In genomic region chr5:134394624-134395023, GRCm38 (mm10) we compare ENCODE assay signal across 8 mouse cellular contexts.
DNase-seq lines count a peak whose midpoint lies in the region; ATAC-seq and TF ChIP-seq lines count a peak whose summit lies in the region.
"Had no signal": no experiment of that assay in that cellular context is flagged by ENCODE, and none has a peak within 500 bp of the region (broad histone marks: within the 10 kb centered on the region; RNA-seq: fewer than 3 reads in every experiment).

No protein-coding gene starts in this region.

- peak; percentile 79 for ATAC-seq in inflammation-experienced regulatory T-cells, adult 6 months
- ATAC-seq in liver, embryonic 15.5 days (ENCODE audit: insufficient read depth) = peak; percentile 59; the same call in 1 of the 2 replicates
- peak; percentile 70; the same call in 1 of the 2 replicates for ATAC-seq in stomach, embryonic 16.5 days (ENCODE audit: insufficient read depth, low FRiP score)

- H3K79me2 ChIP-seq in MEL (ENCODE audit: control insufficient read depth, insufficient read depth, low read length, poor library complexity) = no peaks in the 10 kb centered on the region

- peak overlapping the region; percentile 24 to 28; a peak in 3 of 4 replicates for H3K4me3 ChIP-seq in MEL (ENCODE audit: control insufficient read depth in 1 of 2, insufficient read depth in 1 of 2, low read depth in 2 of 2, low read length in 2 of 2)
- no peak overlapping the region for H3K4me3 ChIP-seq in liver, embryonic 15.5 days (replicated peaks)
- no peak overlapping the region for H3K4me3 ChIP-seq in stomach, embryonic 16.5 days (replicated peaks; ENCODE audit: low read length)
- H3K4me3 ChIP-seq: erythroblast, embryonic 14.5 days had no signal

- H3K9me3 ChIP-seq in MEL (replicated peaks; ENCODE audit: insufficient read depth, low read length) = no peaks in the 10 kb centered on the region
- no peaks in the 10 kb centered on the region for H3K9me3 ChIP-seq in liver, embryonic 15.5 days (replicated peaks)
- H3K9me3 ChIP-seq in stomach, embryonic 16.5 days (replicated peaks; ENCODE audit: control insufficient read depth, low read length) = no peaks in the 10 kb centered on the region

- TF ChIP-seq CTCF in MEL (IDR thresholded peaks at IDR 0.05 in 2 of 3, conservative IDR thresholded peaks at IDR 0.05 in 1 of 3; ENCODE audit: control insufficient read depth in 1 of 3, insufficient read depth in 1 of 3, low read depth in 2 of 3, low read length in 3 of 3, poor library complexity in 1 of 3, severe bottlenecking in 1 of 3) = no peak

- peak in 1 of 2 experiments; percentile 55; a peak in 2 of 4 replicates for TF ChIP-seq POLR2A in MEL (IDR thresholded peaks at IDR 0.05; ENCODE audit: control insufficient read depth in 1 of 2, insufficient read depth in 1 of 2, low read depth in 1 of 2, low read length in 2 of 2, poor library complexity in 1 of 2)

- H3K27ac ChIP-seq in MEL (ENCODE audit: control insufficient read depth, low read depth, low read length) = peak overlapping the region; percentile 43
- peak overlapping the region; percentile 57 for H3K27ac ChIP-seq in liver, embryonic 15.5 days (replicated peaks)
- peak overlapping the region; percentile 54 for H3K27ac ChIP-seq in stomach, embryonic 16.5 days (ENCODE audit: low read length)

- H3K4me2 ChIP-seq in liver, embryonic 15.5 days = peak overlapping the region; percentile 51
- H3K4me2 ChIP-seq in stomach, embryonic 16.5 days (ENCODE audit: low read depth, low read length) = no peak overlapping the region

- peak; percentile 5 to 8 for DNase-seq in B cell, adult 2 months
- peak; percentile 83 for DNase-seq in MEL (ENCODE audit: low read depth, low spot score)
- DNase-seq in forelimb bud, embryonic 11.5 days (ENCODE audit: low read depth, low spot score) = peak; percentile 89
- DNase-seq in adipocyte (ENCODE audit: low spot score) = no peak

- no peaks in the 10 kb centered on the region for H3K27me3 ChIP-seq in MEL (ENCODE audit: control insufficient read depth in 1 of 2, insufficient read depth in 2 of 2, low read length in 2 of 2)
- H3K27me3 ChIP-seq in liver, embryonic 15.5 days = no peaks in the 10 kb centered on the region
- no peaks in the 10 kb centered on the region for H3K27me3 ChIP-seq in stomach, embryonic 16.5 days (ENCODE audit: control insufficient read depth, insufficient read depth, low read length)

- H3K9ac ChIP-seq in MEL (ENCODE audit: control insufficient read depth, low read depth, low read length, poor library complexity, severe bottlenecking) = peak overlapping the region; percentile 39
- no peak overlapping the region for H3K9ac ChIP-seq in liver, embryonic 15.5 days
- no peak overlapping the region for H3K9ac ChIP-seq in stomach, embryonic 16.5 days (ENCODE audit: low read length)

- peaks cover 0 to 5% of the 10 kb centered on the region in 2 experiments; a peak in 3 of 4 replicates for H3K36me3 ChIP-seq in MEL (ENCODE audit: control insufficient read depth in 1 of 2, insufficient read depth in 2 of 2, low read length in 2 of 2)
- H3K36me3 ChIP-seq in liver, embryonic 15.5 days (replicated peaks) = peaks cover 17% of the 10 kb centered on the region
- H3K36me3 ChIP-seq in stomach, embryonic 16.5 days (ENCODE audit: control insufficient read depth, insufficient read depth, low read length) = peaks cover 24% of the 10 kb centered on the region

- H3K4me1 ChIP-seq in MEL (ENCODE audit: control insufficient read depth in 1 of 2, insufficient read depth in 2 of 2, low read length in 2 of 2) = peaks cover 5 to 16% of the 10 kb centered on the region in 2 experiments; a peak in 3 of 4 replicates
- H3K4me1 ChIP-seq in liver, embryonic 15.5 days (replicated peaks) = peaks cover 29% of the 10 kb centered on the region
- no peaks in the 10 kb centered on the region for H3K4me1 ChIP-seq in stomach, embryonic 16.5 days (ENCODE audit: control insufficient read depth, insufficient read depth, low read length)

- no peak for TF ChIP-seq RAD21 in MEL (IDR thresholded peaks at IDR 0.05; ENCODE audit: low read depth, low read length)

- 10% methylated on average over 10 of the region's 10 CpGs for WGBS in liver, embryonic 15.5 days (ENCODE audit: insufficient replicate concordance)
- 32% methylated on average over 10 of the region's 10 CpGs for WGBS in stomach, embryonic 16.5 days

- TF ChIP-seq EP300 in MEL (IDR thresholded peaks at IDR 0.05; ENCODE audit: low read depth in 1 of 2, low read length in 2 of 2) = 0 out of 4 replicates have a peak, but pooled peaks of 1 of the 2 experiments have one; percentile 15

TF ChIP-seq in MEL, 35 proteins besides CTCF, POLR2A, EP300 and RAD21:
- TF ChIP-seq TAL1 (IDR thresholded peaks at IDR 0.05; ENCODE audit: low read length) (no peak), TBP (IDR thresholded peaks at IDR 0.05; ENCODE audit: low read depth, low read length) (0 out of 2 replicates have a peak, but pooled peaks have one; percentile 14), MAZ (IDR thresholded peaks at IDR 0.05; ENCODE audit: low read depth, low read length) (no peak)

Comparison
In these comparisons a context has a peak if more than half of its experiments do, and no peak if none do; other contexts are left out.
1. H3K4me3 ChIP-seq: peak in MEL (2 of 2); none in liver, embryonic 15.5 days (single experiment) and stomach, embryonic 16.5 days (single experiment).
2. Peak in every context shown above with its lines, with median percentiles within 50 percentile points of each other: H3K27ac ChIP-seq and ATAC-seq.